Mouse (Mus musculus) liver, embryonic 16.5 days (tissue): ENCODE data around the gene Spryd3. TPM values are rescaled to one million over a fixed set of nuclear protein-coding genes. Genes with fewer than 3 reads are reported as not detected.

Experiments used
- ATAC-seq: fragments of 200-750 bp; cut with Nextera tagmentation; 2 replicates; pipeline ENCODE4 v1.8.0; 2017; ENCODE audit warnings: low read depth, mild to moderate bottlenecking, moderate number of reproducible peaks, moderate library complexity
- H3K27ac ChIP-seq: fragments of 300-500 bp; sonication (generic); 2 replicates; pipeline ENCODE4 v1.5.1; 2014; ENCODE audit warnings: mild to moderate bottlenecking, low read length
- H3K27me3 ChIP-seq: fragments of 300-500 bp; sonication (generic); 2 replicates; pipeline ENCODE4 v1.6.1; 2014; ENCODE audit warnings: low read depth, low read length, mixed read lengths; ENCODE audit not compliant: control insufficient read depth, insufficient read depth
- H3K36me3 ChIP-seq: fragments of 300-500 bp; sonication (generic); 2 replicates; pipeline ENCODE4 v1.6.1; 2014; ENCODE audit warnings: mild to moderate bottlenecking; ENCODE audit not compliant: control insufficient read depth, insufficient read depth
- H3K4me1 ChIP-seq: fragments of 300-500 bp; sonication (generic); 2 replicates; pipeline ENCODE4 v1.6.1; 2014; ENCODE audit warnings: low read depth, low read length, mixed read lengths; ENCODE audit not compliant: control insufficient read depth
- H3K4me2 ChIP-seq: fragments of 300-500 bp; sonication (generic); 2 replicates; pipeline ENCODE4 v1.6.1; 2014; ENCODE audit warnings: low read depth, low read length, mixed read lengths
- H3K4me3 ChIP-seq: fragments of 300-500 bp; sonication (generic); 2 replicates; pipeline ENCODE4 v1.5.1; 2014; ENCODE audit warnings: low read depth, mild to moderate bottlenecking, low read length
- H3K9ac ChIP-seq: fragments of 300-500 bp; sonication (generic); 2 replicates; pipeline ENCODE4 v1.6.1; 2014; ENCODE audit warnings: low read depth, low read length
- H3K9me3 ChIP-seq: fragments of 300-500 bp; sonication (generic); replicated peaks from 2 replicates; pipeline ENCODE4 v1.6.1; 2016; ENCODE audit warnings: low read length; ENCODE audit not compliant: control insufficient read depth
- WGBS: fragments of 180-500 bp; shearing (Covaris S2); extraction: QIAGEN DNeasy Blood & Tissue Kit; methylation state at CpG from one replicate; pipeline ENCODE4 v1.1.7; 2014; ENCODE audit not compliant: insufficient replicate concordance; 5-methylcytosine and 5-hydroxymethylcytosine counted together
- polyA plus RNA-seq: library from polyadenylated mRNA; unstranded; fragments of >200 nt; fragmentation: Nextera tagmentation; extraction: Ambion mirVana; gene quantifications from 2 replicates; pipeline ENCODE4 v1.2.1, GENCODE M21; 2015

The Spryd3 gene
- 13.0 and 14.3 TPM in 2 replicates for polyA plus RNA-seq

GRCm38 (mm10) chr15:102136129-102136758 is at the start of gene Spryd3:
Gene Spryd3 (minus strand): TSS chr15:102136234.
- H3K4me2 ChIP-seq, result peak within 1 kb of the TSS; percentile 94
- peak within 1 kb of the TSS; percentile 75 for H3K27ac ChIP-seq
- no peaks in the 10 kb centered on the region for H3K27me3 ChIP-seq
- peaks cover 7% of the 10 kb centered on the region for H3K36me3 ChIP-seq
- peak within 1 kb of the TSS; percentile 77 for H3K4me3 ChIP-seq
- peak within 1 kb of the TSS; percentile 81 for H3K9ac ChIP-seq
- peaks cover 19% of the 10 kb centered on the region for H3K4me1 ChIP-seq
- peak; percentile 98 for ATAC-seq
- WGBS, result under 1% methylated on average over 49 of the region's 50 CpGs
- no peaks in the 10 kb centered on the region for H3K9me3 ChIP-seq

GRCm38 (mm10) chr15:102183076-102183475 is 47.0 kb upstream of the Spryd3 start:
- ATAC-seq, result no peak
- H3K9ac ChIP-seq, result no peak overlapping the region
- H3K36me3 ChIP-seq, result no peaks in the 10 kb centered on the region
- H3K27ac ChIP-seq, result no peak overlapping the region
- peaks cover 5% of the 10 kb centered on the region; the same call in 1 of the 2 replicates for H3K4me1 ChIP-seq
- H3K9me3 ChIP-seq, result no peaks in the 10 kb centered on the region
- 61% methylated on average over 3 of the region's 3 CpGs for whole genome bisulfite sequencing
- H3K4me3 ChIP-seq, result no peak overlapping the region
- H3K4me2 ChIP-seq, result no peak overlapping the region
- H3K27me3 ChIP-seq, result no peaks in the 10 kb centered on the region

- Histone ChIP-seq H3K27ac (no peak overlapping the region), H3K4me3 (no peak overlapping the region), H3K4me2 (no peak overlapping the region), H3K4me1 (peaks cover 10% of the 10 kb centered on the region), H3K9me3 (no peaks in the 10 kb centered on the region), H3K36me3 (no peaks in the 10 kb centered on the region), H3K9ac (no peak overlapping the region), H3K27me3 (no peaks in the 10 kb centered on the region)
- ATAC-seq, result no peak
- 80% methylated on average over 14 of the region's 14 CpGs for WGBS
Measured at GRCm38 (mm10) chr15:102179924-102180323, 43.9 kb upstream of the Spryd3 start.

DNA sequence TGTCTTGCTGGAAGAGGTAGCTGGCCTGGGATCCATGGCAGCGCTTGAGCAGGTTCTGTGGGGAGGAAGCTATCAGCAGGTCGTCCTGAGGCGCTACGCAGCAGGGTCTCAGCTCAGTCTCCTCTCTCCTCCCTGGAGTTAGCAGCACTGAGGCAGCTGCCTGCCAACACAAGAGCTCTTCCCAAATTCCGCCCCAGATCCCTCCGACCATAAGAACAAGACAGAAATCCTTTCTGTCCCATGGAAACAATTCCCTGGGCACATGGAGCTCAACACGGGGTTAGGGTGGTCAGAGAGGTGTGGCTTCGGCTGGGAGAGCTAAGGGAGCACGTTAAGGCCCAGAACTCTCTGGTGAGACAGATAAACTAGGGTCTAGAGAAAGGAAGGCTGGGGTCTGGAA is 43.1 kb upstream of the Spryd3 start:
- H3K4me2 ChIP-seq, result no peak overlapping the region
- no peak overlapping the region for H3K4me3 ChIP-seq
- H3K36me3 ChIP-seq, result no peaks in the 10 kb centered on the region
- H3K9me3 ChIP-seq, result no peaks in the 10 kb centered on the region
- ATAC-seq, result no peak
- H3K27ac ChIP-seq, result no peak overlapping the region
- no peaks in the 10 kb centered on the region for H3K27me3 ChIP-seq
- no peak overlapping the region for H3K9ac ChIP-seq
- WGBS, result 65% methylated on average over 9 of the region's 9 CpGs
- peaks cover 10% of the 10 kb centered on the region for H3K4me1 ChIP-seq

- H3K9ac ChIP-seq, result no peak overlapping the region
- peak; percentile 34; the same call in 1 of the 2 replicates for ATAC-seq
- H3K4me2 ChIP-seq, result no peak overlapping the region
- H3K36me3 ChIP-seq, result no peaks in the 10 kb centered on the region
- no peak overlapping the region for H3K4me3 ChIP-seq
- H3K9me3 ChIP-seq, result no peaks in the 10 kb centered on the region
- peaks cover 10% of the 10 kb centered on the region for H3K4me1 ChIP-seq
- 16% methylated on average over 6 of the region's 6 CpGs for WGBS
- no peaks in the 10 kb centered on the region for H3K27me3 ChIP-seq
- no peak overlapping the region for H3K27ac ChIP-seq
Measured at GRCm38 (mm10) chr15:102178279-102178678, 42.2 kb upstream of the Spryd3 start.

- Histone ChIP-seq H3K27me3 (no peaks in the 10 kb centered on the region), H3K36me3 (no peaks in the 10 kb centered on the region), H3K4me3 (no peak overlapping the region), H3K9ac (no peak overlapping the region), H3K27ac (no peak overlapping the region), H3K4me1 (peaks cover 10% of the 10 kb centered on the region), H3K9me3 (no peaks in the 10 kb centered on the region), H3K4me2 (no peak overlapping the region)
- ATAC-seq, result no peak
- WGBS, result 67% methylated on average over 8 of the region's 8 CpGs
Measured at GRCm38 (mm10) chr15:102177417-102177816, 41.4 kb upstream of the Spryd3 start.

GRCm38 (mm10) chr15:102176571-102177316 is 40.7 kb upstream of the Spryd3 start:
- no peaks in the 10 kb centered on the region for H3K9me3 ChIP-seq
- H3K4me3 ChIP-seq, result no peak overlapping the region
- H3K4me1 ChIP-seq, result peaks cover 10% of the 10 kb centered on the region
- H3K27ac ChIP-seq, result no peak overlapping the region
- no peaks in the 10 kb centered on the region for H3K27me3 ChIP-seq
- no peaks in the 10 kb centered on the region for H3K36me3 ChIP-seq
- no peak overlapping the region for H3K4me2 ChIP-seq
- ATAC-seq, result no peak
- 43% methylated on average over 7 of the region's 7 CpGs for WGBS
- no peak overlapping the region for H3K9ac ChIP-seq

GRCm38 (mm10) chr15:102175736-102176319 is 39.8 kb upstream of the Spryd3 start:
- H3K4me2 ChIP-seq, result no peak overlapping the region
- H3K27me3 ChIP-seq, result no peaks in the 10 kb centered on the region
- H3K36me3 ChIP-seq, result no peaks in the 10 kb centered on the region
- H3K9me3 ChIP-seq, result no peaks in the 10 kb centered on the region
- H3K27ac ChIP-seq, result no peak overlapping the region
- H3K4me3 ChIP-seq, result no peak overlapping the region
- H3K9ac ChIP-seq, result no peak overlapping the region
- 80% methylated on average over 16 of the region's 16 CpGs for WGBS
- ATAC-seq, result no peak
- peaks cover 10% of the 10 kb centered on the region for H3K4me1 ChIP-seq

DNA sequence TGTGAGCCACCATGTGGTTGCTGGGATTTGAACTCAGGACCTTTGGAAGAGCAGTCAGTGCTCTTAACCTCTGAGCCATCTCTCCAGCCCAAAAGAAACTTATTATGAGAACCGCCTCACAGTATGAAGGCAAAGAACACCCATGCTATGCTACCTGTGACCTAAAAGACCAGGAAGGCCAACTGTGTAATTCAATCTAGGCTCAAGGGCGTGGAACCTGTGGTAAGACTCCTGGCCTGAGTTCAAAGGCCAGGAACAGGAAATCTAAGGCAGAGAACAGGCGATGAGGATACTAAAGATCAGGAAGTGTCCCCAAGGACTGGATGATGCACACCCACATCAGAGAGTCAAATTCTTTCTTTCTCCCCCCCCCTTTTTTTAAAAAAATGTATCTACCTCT is 37.5 kb upstream of the Spryd3 start:
- Histone ChIP-seq H3K4me1 (peaks cover 10% of the 10 kb centered on the region), H3K4me3 (no peak overlapping the region), H3K9me3 (no peaks in the 10 kb centered on the region), H3K4me2 (no peak overlapping the region), H3K36me3 (no peaks in the 10 kb centered on the region), H3K27ac (no peak overlapping the region), H3K9ac (no peak overlapping the region), H3K27me3 (no peaks in the 10 kb centered on the region)
- 52% methylated on average over 3 of the region's 3 CpGs for WGBS
- ATAC-seq, result no peak
